In the genomic region with DNA sequence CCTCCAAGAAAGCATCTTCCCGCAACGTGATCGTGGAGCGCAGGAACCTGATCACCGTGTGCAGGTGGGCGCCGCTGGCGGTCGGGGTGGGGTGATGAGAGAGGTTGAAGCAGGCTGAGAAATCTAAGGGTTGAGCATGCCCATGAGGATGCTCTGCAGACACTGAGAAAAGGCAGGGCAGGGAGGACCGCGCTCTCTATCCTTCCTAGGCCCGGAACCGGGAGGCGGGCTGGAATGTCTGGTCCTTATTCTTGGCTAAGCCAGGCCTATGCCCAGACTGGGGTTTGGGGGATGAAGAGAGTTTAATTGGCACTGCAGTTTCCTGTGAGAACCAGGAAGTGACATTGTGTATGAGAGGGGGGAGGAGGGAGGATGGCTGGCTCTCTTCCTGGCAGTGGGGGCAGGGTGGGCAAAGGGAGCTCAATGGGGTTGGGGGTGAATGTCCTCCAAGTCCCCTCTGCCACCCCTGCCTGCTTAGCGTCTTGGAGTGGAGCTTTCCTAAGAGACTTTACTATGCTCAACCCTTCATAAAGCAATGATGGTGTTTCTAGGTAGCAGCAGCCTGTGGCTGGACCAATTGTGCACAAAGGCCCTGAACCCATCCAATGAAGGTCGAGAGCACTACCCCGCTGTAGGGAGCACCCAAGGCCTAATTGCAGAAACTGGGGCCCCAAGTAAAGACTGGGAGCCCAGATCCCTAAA, we compare ENCODE assay signal across 9 mouse cellular contexts. TPM values are rescaled to one million over a fixed set of nuclear protein-coding genes. Genes with fewer than 3 reads are reported as not detected.
DNase-seq lines count a peak whose midpoint lies in the region; ATAC-seq and TF ChIP-seq lines count a peak whose summit lies in the region.
"Had no signal": no experiment of that assay in that cellular context is flagged by ENCODE, and none has a peak within 500 bp of the region (broad histone marks: within the 10 kb centered on the region; RNA-seq: fewer than 3 reads in every experiment).

No protein-coding gene starts in this region.

- no peak for TF ChIP-seq POLR2A in spleen, adult 2 months (IDR thresholded peaks at IDR 0.05; ENCODE audit: low read depth, low read length)

- 8% methylated on average over 17 of the region's 17 CpGs for WGBS in spleen, adult 2 months
- 7% methylated on average over 17 of the region's 17 CpGs for WGBS in limb, embryonic 12.5 days

- peak; percentile 29 for DNase-seq in embryo, embryonic 10.5 days (ENCODE audit: low spot score)
- no peak for DNase-seq in embryo, embryonic 10 days (ENCODE audit: low spot score)
- no peak for DNase-seq in spleen, adult 2 months (ENCODE audit: low read depth in 1 of 2, low spot score in 2 of 2)
- no peak for DNase-seq in spleen, adult 18-20 months
- peak; percentile 73 to 75 for DNase-seq in right cerebral cortex, postnatal 10 days (ENCODE audit: low spot score in 2 of 2)
- DNase-seq in spleen, postnatal 4 days (ENCODE audit: low spot score in 2 of 2) = no peak

- peak overlapping the region; percentile 40; the same call in 1 of the 2 replicates for H3K9ac ChIP-seq in limb, embryonic 12.5 days (replicated peaks)

- no peak for TF ChIP-seq CTCF in spleen, adult 2 months (IDR thresholded peaks at IDR 0.05; ENCODE audit: extremely low read depth, insufficient read depth, insufficient read length, insufficient replicate concordance)

- peaks cover 7% of the 10 kb centered on the region for H3K27me3 ChIP-seq in spleen, adult 2 months (ENCODE audit: control insufficient read depth, insufficient read depth, low read length)
- peaks cover 56% of the 10 kb centered on the region for H3K27me3 ChIP-seq in limb, embryonic 12.5 days

- ATAC-seq in frontal cortex, adult (ENCODE audit: low TSS enrichment) = 0 out of 2 replicates have a peak, but pooled peaks have one; percentile 25
- no peak for ATAC-seq in limb, embryonic 12.5 days (ENCODE audit: insufficient number of reproducible peaks, insufficient read depth, low FRiP score, low TSS enrichment, low read depth)

- no peak overlapping the region for H3K27ac ChIP-seq in spleen, adult 2 months (ENCODE audit: insufficient read depth, low read length)
- H3K27ac ChIP-seq in limb, embryonic 12.5 days = no peak overlapping the region

- no peaks in the 10 kb centered on the region for H3K36me3 ChIP-seq in spleen, adult 2 months (ENCODE audit: control insufficient read depth, insufficient read depth, low read length)
- H3K36me3 ChIP-seq in limb, embryonic 12.5 days = no peaks in the 10 kb centered on the region

- H3K4me3 ChIP-seq in spleen, adult 2 months (ENCODE audit: extremely low read depth, insufficient read depth, insufficient read length) = peak overlapping the region; percentile 50
- H3K4me3 ChIP-seq in limb, embryonic 12.5 days (replicated peaks) = peak overlapping the region; percentile 44

- peak overlapping the region; percentile 90 for H3K4me2 ChIP-seq in limb, embryonic 12.5 days

- H3K4me1 ChIP-seq in spleen, adult 2 months (ENCODE audit: control insufficient read depth, insufficient read depth, insufficient read length) = peaks cover 12% of the 10 kb centered on the region
- H3K4me1 ChIP-seq in limb, embryonic 12.5 days (replicated peaks) = peaks cover 26% of the 10 kb centered on the region

- no peaks in the 10 kb centered on the region for H3K9me3 ChIP-seq in limb, embryonic 12.5 days

RNA-seq across cellular contexts. Expression of gene Rundc3a, which starts 0.7 kb away (rescaled TPM):
- polyA plus RNA-seq in spleen, adult 2 months (2012; rRNA removed) = 3.6 and 4.0 TPM in 2 replicates
- polyA plus RNA-seq in limb, embryonic 12.5 days (2016; fragmentation: Nextera tagmentation; extraction: Ambion mirVana) = 1.7 and 2.3 TPM in 2 replicates

RNA-seq across cellular contexts. Expression of gene Slc25a39, which starts 13.9 kb away (rescaled TPM):
- 348 and 407 TPM in 2 replicates for polyA plus RNA-seq in spleen, adult 2 months (2012; rRNA removed)
- 164 and 174 TPM in 2 replicates for polyA plus RNA-seq in limb, embryonic 12.5 days (2016; fragmentation: Nextera tagmentation; extraction: Ambion mirVana)

RNA-seq across cellular contexts. Expression of gene Slc4a1, which starts 27.9 kb away (rescaled TPM):
- 301 and 381 TPM in 2 replicates for polyA plus RNA-seq in spleen, adult 2 months (2012; rRNA removed)
- 22.6 and 25.0 TPM in 2 replicates for polyA plus RNA-seq in limb, embryonic 12.5 days (2016; fragmentation: Nextera tagmentation; extraction: Ambion mirVana)
- polyA plus RNA-seq: C2C12 had no signal

RNA-seq across cellular contexts. Expression of gene Grn, which starts 36.2 kb away (rescaled TPM):
- 232 and 240 TPM in 2 replicates for polyA plus RNA-seq in spleen, adult 2 months (2012; rRNA removed)
- polyA plus RNA-seq in limb, embryonic 12.5 days (2016; fragmentation: Nextera tagmentation; extraction: Ambion mirVana) = 101 and 106 TPM in 2 replicates

RNA-seq across cellular contexts. Expression of gene Fam171a2, which starts 53.6 kb away (rescaled TPM):
- 4.1 and 5.2 TPM in 2 replicates for polyA plus RNA-seq in spleen, adult 2 months (2012; rRNA removed)
- polyA plus RNA-seq in limb, embryonic 12.5 days (2016; fragmentation: Nextera tagmentation; extraction: Ambion mirVana) = 9.7 and 10.7 TPM in 2 replicates

Comparison
In these comparisons a context has a peak if more than half of its experiments do, and no peak if none do; other contexts are left out.
1. DNase-seq: peak in embryo, embryonic 10.5 days (single experiment) and right cerebral cortex, postnatal 10 days (2 of 2); none in embryo, embryonic 10 days (single experiment), spleen, adult 2 months (0 of 2), spleen, adult 18-20 months (0 of 2) and spleen, postnatal 4 days (0 of 2).
2. RNA of gene Slc4a1, which starts 27.9 kb away (polyA plus RNA-seq): 301 to 381 TPM in spleen, adult 2 months; 22.6 to 25.0 TPM in limb, embryonic 12.5 days; every median in the first group is over 10 times any median in the second.